Mouse (Mus musculus): ENCODE data around the gene A4galt. TPM values are rescaled to one million over a fixed set of nuclear protein-coding genes. Genes with fewer than 3 reads are reported as not detected.

A4galt gene
- polyA plus RNA-seq (2012; rRNA removed), result 2.3 and 3.0 TPM in 2 replicates

GRCm38 (mm10) chr15:83251176-83252004, at the start of gene A4galt:
A4galt (minus strand) TSS chr15:83251774.
- Histone ChIP-seq H3K4me1 (ENCODE audit: control insufficient read depth, insufficient read depth, low read length) (peaks cover 6% of the 10 kb centered on the region), H3K27me3 (ENCODE audit: control insufficient read depth, insufficient read depth, low read length) (no peaks in the 10 kb centered on the region), H3K27ac (ENCODE audit: control insufficient read depth, insufficient read depth, low read depth, low read length) (peak within 1 kb of the TSS; percentile 22), H3K36me3 (ENCODE audit: control insufficient read depth, insufficient read depth, low read length) (no peaks in the 10 kb centered on the region), H3K4me3 (ENCODE audit: control insufficient read depth, low read depth, low read length) (peak within 1 kb of the TSS; percentile 58)
- TF ChIP-seq CTCF (IDR thresholded peaks at IDR 0.05; ENCODE audit: control insufficient read depth, insufficient read depth, insufficient replicate concordance, low read depth, low read length), result no peak
- TF ChIP-seq POLR2A (IDR thresholded peaks at IDR 0.05; ENCODE audit: control insufficient read depth, low read depth, low read length), result 0 out of 2 replicates have a peak, but pooled peaks have one; percentile 37

GRCm38 (mm10) chr15:83299916-83300582, 48.5 kb upstream of the A4galt start:
- TF ChIP-seq CTCF (IDR thresholded peaks at IDR 0.05; ENCODE audit: control insufficient read depth, insufficient read depth, insufficient replicate concordance, low read depth, low read length) (no peak), POLR2A (IDR thresholded peaks at IDR 0.05; ENCODE audit: control insufficient read depth, low read depth, low read length) (no peak)
- H3K36me3 ChIP-seq (ENCODE audit: control insufficient read depth, insufficient read depth, low read length), result no peaks in the 10 kb centered on the region
- no peak overlapping the region for H3K4me3 ChIP-seq (ENCODE audit: control insufficient read depth, low read depth, low read length)

GRCm38 (mm10) chr15:83299450-83299849, 47.9 kb upstream of the A4galt start:
- Histone ChIP-seq H3K4me1 (ENCODE audit: control insufficient read depth, insufficient read depth, low read length) (peaks cover 13% of the 10 kb centered on the region), H3K36me3 (ENCODE audit: control insufficient read depth, insufficient read depth, low read length) (no peaks in the 10 kb centered on the region), H3K4me3 (ENCODE audit: control insufficient read depth, low read depth, low read length) (no peak overlapping the region), H3K27me3 (ENCODE audit: control insufficient read depth, insufficient read depth, low read length) (no peaks in the 10 kb centered on the region), H3K27ac (ENCODE audit: control insufficient read depth, insufficient read depth, low read depth, low read length) (0 out of 2 replicates have a peak overlapping the region, but pooled peaks have one; percentile 1)
- TF ChIP-seq POLR2A (IDR thresholded peaks at IDR 0.05; ENCODE audit: control insufficient read depth, low read depth, low read length) (no peak), CTCF (IDR thresholded peaks at IDR 0.05; ENCODE audit: control insufficient read depth, insufficient read depth, insufficient replicate concordance, low read depth, low read length) (no peak)

More at GRCm38 (mm10) chr15:83299916-83300582, 48.5 kb upstream of the A4galt start:
- H3K27me3 ChIP-seq (ENCODE audit: control insufficient read depth, insufficient read depth, low read length), result no peaks in the 10 kb centered on the region
- H3K27ac ChIP-seq (ENCODE audit: control insufficient read depth, insufficient read depth, low read depth, low read length), result peak overlapping the region; percentile 65
- H3K4me1 ChIP-seq (ENCODE audit: control insufficient read depth, insufficient read depth, low read length), result peaks cover 19% of the 10 kb centered on the region

- TF ChIP-seq POLR2A (IDR thresholded peaks at IDR 0.05; ENCODE audit: control insufficient read depth, low read depth, low read length) (no peak), CTCF (IDR thresholded peaks at IDR 0.05; ENCODE audit: control insufficient read depth, insufficient read depth, insufficient replicate concordance, low read depth, low read length) (no peak)
- Histone ChIP-seq H3K27ac (ENCODE audit: control insufficient read depth, insufficient read depth, low read depth, low read length) (no peak overlapping the region), H3K4me3 (ENCODE audit: control insufficient read depth, low read depth, low read length) (no peak overlapping the region)
Observed at GRCm38 (mm10) chr15:83298810-83299209, 47.2 kb upstream of the A4galt start.

GRCm38 (mm10) chr15:83298313-83298712, 46.7 kb upstream of the A4galt start:
- H3K36me3 ChIP-seq (ENCODE audit: control insufficient read depth, insufficient read depth, low read length), result no peaks in the 10 kb centered on the region

More at GRCm38 (mm10) chr15:83298810-83299209, 47.2 kb upstream of the A4galt start:
- no peaks in the 10 kb centered on the region for H3K36me3 ChIP-seq (ENCODE audit: control insufficient read depth, insufficient read depth, low read length)
- H3K4me1 ChIP-seq (ENCODE audit: control insufficient read depth, insufficient read depth, low read length), result peaks cover 10% of the 10 kb centered on the region
- H3K27me3 ChIP-seq (ENCODE audit: control insufficient read depth, insufficient read depth, low read length), result no peaks in the 10 kb centered on the region

GRCm38 (mm10) chr15:83296771-83297311, 45.3 kb upstream of the A4galt start:
- Histone ChIP-seq H3K27ac (ENCODE audit: control insufficient read depth, insufficient read depth, low read depth, low read length) (no peak overlapping the region), H3K4me1 (ENCODE audit: control insufficient read depth, insufficient read depth, low read length) (peaks cover 15% of the 10 kb centered on the region), H3K36me3 (ENCODE audit: control insufficient read depth, insufficient read depth, low read length) (no peaks in the 10 kb centered on the region), H3K4me3 (ENCODE audit: control insufficient read depth, low read depth, low read length) (no peak overlapping the region), H3K27me3 (ENCODE audit: control insufficient read depth, insufficient read depth, low read length) (no peaks in the 10 kb centered on the region)
- TF ChIP-seq CTCF (IDR thresholded peaks at IDR 0.05; ENCODE audit: control insufficient read depth, insufficient read depth, insufficient replicate concordance, low read depth, low read length) (no peak), POLR2A (IDR thresholded peaks at IDR 0.05; ENCODE audit: control insufficient read depth, low read depth, low read length) (no peak)

More at GRCm38 (mm10) chr15:83298313-83298712, 46.7 kb upstream of the A4galt start:
- H3K4me3 ChIP-seq (ENCODE audit: control insufficient read depth, low read depth, low read length), result no peak overlapping the region
- H3K4me1 ChIP-seq (ENCODE audit: control insufficient read depth, insufficient read depth, low read length), result peaks cover 15% of the 10 kb centered on the region
- no peak overlapping the region for H3K27ac ChIP-seq (ENCODE audit: control insufficient read depth, insufficient read depth, low read depth, low read length)
- TF ChIP-seq CTCF (IDR thresholded peaks at IDR 0.05; ENCODE audit: control insufficient read depth, insufficient read depth, insufficient replicate concordance, low read depth, low read length), result no peak
- TF ChIP-seq POLR2A (IDR thresholded peaks at IDR 0.05; ENCODE audit: control insufficient read depth, low read depth, low read length), result no peak
- H3K27me3 ChIP-seq (ENCODE audit: control insufficient read depth, insufficient read depth, low read length), result no peaks in the 10 kb centered on the region

GRCm38 (mm10) chr15:83296050-83296449, 44.5 kb upstream of the A4galt start:
- TF ChIP-seq POLR2A (IDR thresholded peaks at IDR 0.05; ENCODE audit: control insufficient read depth, low read depth, low read length) (no peak), CTCF (IDR thresholded peaks at IDR 0.05; ENCODE audit: control insufficient read depth, insufficient read depth, insufficient replicate concordance, low read depth, low read length) (no peak)
- H3K4me3 ChIP-seq (ENCODE audit: control insufficient read depth, low read depth, low read length), result no peak overlapping the region
- peaks cover 15% of the 10 kb centered on the region for H3K4me1 ChIP-seq (ENCODE audit: control insufficient read depth, insufficient read depth, low read length)
- no peaks in the 10 kb centered on the region for H3K36me3 ChIP-seq (ENCODE audit: control insufficient read depth, insufficient read depth, low read length)
- no peaks in the 10 kb centered on the region for H3K27me3 ChIP-seq (ENCODE audit: control insufficient read depth, insufficient read depth, low read length)
- no peak overlapping the region for H3K27ac ChIP-seq (ENCODE audit: control insufficient read depth, insufficient read depth, low read depth, low read length)
